Mouse (Mus musculus) midbrain, embryonic 16.5 days (tissue): ENCODE data around the gene Gm14137. TPM values are rescaled to one million over a fixed set of nuclear protein-coding genes. Genes with fewer than 3 reads are reported as not detected.

Experiments
- ATAC-seq: fragments of 200-750 bp; cut with Nextera tagmentation; 2 replicates; pipeline ENCODE4 v1.8.0; 2017; ENCODE audit warnings: moderate TSS enrichment
- H3K27ac ChIP-seq: fragments of 300-500 bp; sonication (generic); 2 replicates; pipeline ENCODE4 v1.5.1; 2014; ENCODE audit warnings: mild to moderate bottlenecking, low read length, mixed read lengths
- H3K27me3 ChIP-seq: fragments of 300-500 bp; sonication (generic); 2 replicates; pipeline ENCODE4 v1.6.1; 2014; ENCODE audit warnings: low read depth, low read length, mixed read lengths; ENCODE audit not compliant: control insufficient read depth, insufficient read depth
- H3K36me3 ChIP-seq: fragments of 300-500 bp; sonication (generic); 2 replicates; pipeline ENCODE4 v1.6.1; 2014; ENCODE audit warnings: mild to moderate bottlenecking, low read length, moderate library complexity, mixed read lengths; ENCODE audit not compliant: control insufficient read depth, insufficient read depth
- H3K4me1 ChIP-seq: fragments of 300-500 bp; sonication (generic); 2 replicates; pipeline ENCODE4 v1.6.1; 2014; ENCODE audit warnings: mild to moderate bottlenecking, low read length, mixed read lengths; ENCODE audit not compliant: control insufficient read depth, insufficient read depth
- H3K4me2 ChIP-seq: fragments of 300-500 bp; sonication (generic); 2 replicates; pipeline ENCODE4 v1.6.1; 2014; ENCODE audit warnings: mild to moderate bottlenecking, low read length, mixed read lengths
- H3K4me3 ChIP-seq: fragments of 300-500 bp; sonication (generic); 2 replicates; pipeline ENCODE4 v1.5.1; 2014; ENCODE audit warnings: low read depth, mild to moderate bottlenecking, low read length, moderate library complexity, mixed read lengths
- H3K9ac ChIP-seq: fragments of 300-500 bp; sonication (generic); 2 replicates; pipeline ENCODE4 v1.6.1; 2014; ENCODE audit warnings: low read depth, low read length, mixed read lengths
- H3K9me3 ChIP-seq: fragments of 300-500 bp; sonication (generic); replicated peaks from 2 replicates; pipeline ENCODE4 v1.6.1; 2014; ENCODE audit warnings: mild to moderate bottlenecking, low read length, mixed read lengths; ENCODE audit not compliant: control insufficient read depth, poor library complexity, severe bottlenecking
- WGBS: fragments of 180-500 bp; shearing (Covaris S2); extraction: QIAGEN DNeasy Blood & Tissue Kit; methylation state at CpG from one replicate; pipeline ENCODE4 v1.1.7; 2014; 5-methylcytosine and 5-hydroxymethylcytosine counted together
- polyA plus RNA-seq: library from polyadenylated mRNA; unstranded; fragments of >200 nt; fragmentation: Nextera tagmentation; extraction: Ambion mirVana; gene quantifications from 2 replicates; pipeline ENCODE4 v1.2.1, GENCODE M21; 2015

Gm14137 gene
- 1.2 and 1.5 TPM in 2 replicates for polyA plus RNA-seq

DNA sequence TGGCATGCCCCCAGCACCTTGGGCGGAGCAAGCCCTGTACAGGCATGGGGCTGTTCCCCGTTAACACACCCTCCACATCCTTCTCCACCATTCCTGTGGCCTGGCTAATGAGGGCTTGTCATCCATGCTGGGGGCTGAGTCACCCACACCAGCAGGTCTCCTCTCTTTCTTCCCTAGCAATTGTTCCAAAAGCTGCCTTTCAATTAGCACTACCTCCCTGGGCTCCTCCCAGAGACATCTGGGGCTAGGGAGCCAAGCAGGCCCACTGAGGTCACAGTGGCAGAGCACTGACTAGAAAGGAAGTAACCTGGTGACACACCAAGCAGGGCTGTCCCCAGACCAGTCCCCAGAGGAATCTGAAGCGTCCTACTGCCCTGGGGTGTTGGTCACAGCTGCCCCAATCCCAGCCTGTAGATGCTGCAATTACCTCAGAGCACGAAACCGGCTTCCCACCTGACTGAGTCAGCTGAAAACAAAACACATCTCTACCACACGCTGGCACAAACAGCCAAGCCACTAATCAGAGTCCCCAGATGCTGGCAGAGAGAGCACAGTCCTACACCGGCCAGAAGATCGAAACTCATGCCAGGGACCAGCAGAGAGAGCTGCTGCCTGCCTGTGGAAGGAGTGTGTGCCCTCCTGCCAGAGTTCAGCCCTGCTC is at the start of gene Gm14137:
Gene Gm14137, plus strand, starts transcription at position 519 of the 661 bp plus-strand sequence.
- Histone ChIP-seq H3K4me2 (no peak within 1 kb of the TSS), H3K9ac (0 out of 2 replicates have a peak within 1 kb of the TSS, but pooled peaks have one; percentile 32), H3K4me1 (peaks cover 8% of the 10 kb centered on the region), H3K27me3 (no peaks in the 10 kb centered on the region), H3K4me3 (no peak within 1 kb of the TSS), H3K36me3 (peaks cover 7% of the 10 kb centered on the region), H3K27ac (peak within 1 kb of the TSS; percentile 5; the same call in 1 of the 2 replicates), H3K9me3 (no peaks in the 10 kb centered on the region)
- 39% methylated on average over 8 of the region's 8 CpGs for WGBS
- ATAC-seq, result no peak

DNA sequence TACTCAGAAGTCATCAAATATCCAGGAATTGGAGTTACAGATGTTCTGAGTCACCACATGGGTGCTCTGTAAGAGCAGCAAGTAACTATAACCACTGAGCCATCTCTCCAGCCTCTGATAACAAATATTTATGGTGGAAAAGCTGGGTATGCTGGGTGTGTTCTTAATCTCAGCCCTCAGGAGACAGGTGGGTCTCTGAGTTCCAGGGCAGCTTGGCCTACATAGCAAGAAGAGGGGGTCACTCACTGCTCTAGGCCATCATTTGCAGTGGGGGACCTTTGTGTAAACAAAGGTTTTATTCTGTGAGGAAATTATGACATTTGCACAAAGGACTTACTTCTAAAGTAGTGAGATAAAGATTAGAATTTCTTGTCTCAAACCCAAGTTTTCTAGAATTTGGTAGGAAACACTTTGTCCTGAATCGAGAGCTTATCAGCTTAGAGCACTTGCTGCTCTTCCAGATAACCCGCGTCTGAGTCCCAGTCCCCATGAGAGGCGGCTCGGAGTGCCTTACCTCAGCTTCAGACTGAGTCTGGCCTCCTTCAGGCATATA is 37.9 kb upstream of the Gm14137 start:
- ATAC-seq, result no peak
- Histone ChIP-seq H3K4me1 (no peaks in the 10 kb centered on the region), H3K27me3 (no peaks in the 10 kb centered on the region), H3K9me3 (no peaks in the 10 kb centered on the region), H3K36me3 (peaks cover 39% of the 10 kb centered on the region), H3K27ac (no peak overlapping the region), H3K4me3 (no peak overlapping the region), H3K9ac (no peak overlapping the region), H3K4me2 (no peak overlapping the region)
- WGBS, result 91% methylated on average over 5 of the region's 5 CpGs

DNA sequence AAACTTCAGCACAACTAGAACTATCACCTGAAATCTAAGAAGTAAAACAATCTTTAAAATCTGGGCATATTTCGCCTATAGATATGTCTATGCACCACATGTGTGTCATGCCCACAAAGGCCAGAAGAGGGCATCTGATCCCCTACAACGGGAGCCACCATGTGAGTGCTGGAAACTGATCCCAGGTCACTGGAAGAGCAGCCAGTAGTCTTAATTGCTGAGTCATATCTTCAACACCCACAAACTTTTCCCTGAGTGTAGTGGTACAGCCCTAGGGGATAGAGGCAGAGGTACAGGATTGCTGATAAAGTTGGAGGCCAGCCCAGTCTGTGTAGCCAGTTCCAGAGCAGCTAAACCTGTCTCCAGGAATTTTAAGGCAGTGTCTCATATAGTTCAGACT is 29.1 kb upstream of the Gm14137 start:
- 92% methylated on average over 2 of the region's 2 CpGs for WGBS
- Histone ChIP-seq H3K9ac (no peak overlapping the region), H3K4me2 (no peak overlapping the region), H3K4me3 (no peak overlapping the region), H3K9me3 (no peaks in the 10 kb centered on the region), H3K27me3 (no peaks in the 10 kb centered on the region), H3K4me1 (no peaks in the 10 kb centered on the region), H3K27ac (no peak overlapping the region), H3K36me3 (peaks cover 42% of the 10 kb centered on the region)
- no peak for ATAC-seq

DNA sequence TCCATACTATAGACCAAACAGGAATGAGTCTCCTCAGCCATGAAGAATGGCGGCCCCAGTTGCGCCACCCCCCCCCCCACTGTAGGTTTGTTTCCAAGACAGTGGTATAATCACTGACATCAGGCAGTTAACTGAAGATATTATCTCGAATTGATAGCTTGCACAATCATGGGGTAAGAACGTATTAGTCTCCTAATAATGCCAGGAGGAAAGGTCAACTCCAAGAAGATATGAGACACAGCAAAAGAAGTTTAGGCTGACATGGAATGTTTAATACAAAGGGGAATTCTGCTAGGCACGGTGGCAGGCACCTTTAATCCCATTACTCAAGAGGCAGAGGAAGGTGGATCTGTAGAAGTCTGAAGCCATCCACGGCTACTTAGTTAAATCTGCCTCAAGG is 27.9 kb upstream of the Gm14137 start:
- Histone ChIP-seq H3K27ac (no peak overlapping the region), H3K4me2 (no peak overlapping the region), H3K4me3 (no peak overlapping the region), H3K27me3 (no peaks in the 10 kb centered on the region), H3K9ac (no peak overlapping the region), H3K36me3 (peaks cover 40% of the 10 kb centered on the region), H3K9me3 (no peaks in the 10 kb centered on the region), H3K4me1 (no peaks in the 10 kb centered on the region)
- 76% methylated on average over 6 of the region's 6 CpGs for WGBS
- ATAC-seq, result no peak

DNA sequence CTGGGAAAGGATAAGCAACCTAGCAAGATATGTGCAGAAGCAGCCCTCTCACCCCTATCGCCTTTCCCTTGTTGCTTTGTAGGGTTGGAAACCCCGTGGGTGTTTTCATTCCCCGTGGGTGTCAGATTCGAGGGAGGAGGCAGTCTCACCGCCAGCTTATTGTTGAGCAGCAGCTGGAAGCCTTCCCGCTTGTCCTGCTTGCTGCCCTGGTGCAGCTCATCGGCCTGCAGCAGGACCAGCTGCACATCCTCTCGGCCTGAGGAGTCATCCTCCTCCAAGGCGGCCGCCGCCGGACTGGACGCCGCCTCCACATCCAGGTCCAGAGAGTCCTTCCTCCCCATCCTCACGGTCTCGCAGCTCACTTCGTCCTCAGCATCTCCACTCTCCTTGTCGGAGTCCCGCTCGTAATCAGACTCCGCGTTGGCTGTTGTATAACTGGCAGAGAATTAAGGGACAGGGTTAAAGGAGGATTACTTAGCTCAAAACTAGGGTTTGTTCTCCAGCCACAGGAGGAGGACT is 27.1 kb upstream of the Gm14137 start:
- no peaks in the 10 kb centered on the region for H3K4me1 ChIP-seq
- H3K4me3 ChIP-seq, result no peak overlapping the region
- H3K36me3 ChIP-seq, result peaks cover 38% of the 10 kb centered on the region
- WGBS, result 82% methylated on average over 22 of the region's 22 CpGs
- no peak overlapping the region for H3K9ac ChIP-seq
- H3K27ac ChIP-seq, result no peak overlapping the region
- H3K27me3 ChIP-seq, result no peaks in the 10 kb centered on the region
- ATAC-seq, result no peak
- H3K4me2 ChIP-seq, result no peak overlapping the region
- H3K9me3 ChIP-seq, result no peaks in the 10 kb centered on the region

DNA sequence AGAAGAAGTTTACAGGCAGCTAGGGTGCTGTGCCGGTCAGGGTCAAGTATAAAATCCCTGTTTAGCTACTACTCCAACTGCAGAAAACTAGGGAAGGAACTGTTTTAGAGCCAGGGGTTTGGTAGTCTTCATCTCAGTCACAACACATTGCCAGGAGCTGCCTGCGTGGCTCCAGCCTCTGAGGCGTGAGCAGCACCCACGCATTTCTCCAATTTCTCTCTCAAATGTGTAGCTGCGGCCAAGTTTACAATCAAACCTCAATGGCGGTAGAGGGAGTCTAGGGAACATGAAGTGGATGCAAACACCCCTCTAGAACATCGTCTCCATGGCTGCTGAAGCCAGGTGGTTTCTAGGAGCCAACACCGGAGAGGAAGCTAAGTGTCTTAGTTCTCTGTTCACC is 26.5 kb upstream of the Gm14137 start:
- Histone ChIP-seq H3K27ac (no peak overlapping the region), H3K4me3 (no peak overlapping the region), H3K4me2 (no peak overlapping the region), H3K36me3 (peaks cover 36% of the 10 kb centered on the region), H3K9me3 (no peaks in the 10 kb centered on the region), H3K27me3 (no peaks in the 10 kb centered on the region), H3K4me1 (no peaks in the 10 kb centered on the region), H3K9ac (no peak overlapping the region)
- 93% methylated on average over 8 of the region's 8 CpGs for WGBS
- no peak for ATAC-seq

DNA sequence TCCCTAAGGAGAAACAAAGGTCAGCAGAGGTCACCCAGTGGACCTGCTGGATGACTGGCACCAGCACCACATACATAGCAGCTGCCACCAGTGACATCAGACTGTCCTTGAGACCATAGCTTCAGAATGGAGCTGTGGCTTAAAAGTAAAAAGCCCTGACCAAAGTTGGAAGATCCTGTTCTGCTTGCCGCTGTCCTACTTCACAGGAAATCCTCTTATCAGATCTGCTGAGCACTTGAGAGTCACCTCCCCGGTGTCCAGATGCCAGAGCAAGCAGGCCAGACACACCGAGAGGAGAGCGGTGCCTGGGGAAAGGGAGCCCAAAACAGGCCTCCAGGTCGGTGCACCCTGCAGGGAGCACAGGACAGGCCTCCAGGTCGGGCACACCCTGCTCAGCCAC is 22.1 kb upstream of the Gm14137 start:
- Histone ChIP-seq H3K9me3 (no peaks in the 10 kb centered on the region), H3K27ac (no peak overlapping the region), H3K4me3 (no peak overlapping the region), H3K4me1 (peaks cover 15% of the 10 kb centered on the region), H3K36me3 (peaks cover 21% of the 10 kb centered on the region), H3K9ac (no peak overlapping the region), H3K27me3 (no peaks in the 10 kb centered on the region), H3K4me2 (no peak overlapping the region)
- 89% methylated on average over 6 of the region's 6 CpGs for WGBS
- no peak for ATAC-seq

DNA sequence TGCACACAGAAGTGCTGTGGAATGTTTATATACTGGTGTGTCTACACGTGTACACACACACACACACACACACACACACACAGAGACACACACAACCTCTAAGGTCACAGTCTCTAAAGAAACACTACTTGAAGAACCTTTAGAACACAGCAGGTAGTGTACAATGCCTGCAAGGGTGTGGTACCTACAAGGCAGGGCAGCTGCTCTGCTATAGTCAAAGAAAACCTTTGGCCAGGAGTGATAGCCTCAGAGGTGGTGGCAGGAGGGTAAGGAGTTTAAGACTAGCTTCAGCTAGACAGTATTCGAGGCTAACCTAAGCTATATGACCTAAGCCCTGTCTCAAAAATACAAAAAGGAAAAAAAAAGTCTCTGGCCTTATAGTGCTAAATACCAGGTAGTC is 19.6 kb upstream of the Gm14137 start:
- no peak for ATAC-seq
- 98% methylated on average over 2 of the region's 2 CpGs for WGBS
- no peak overlapping the region for H3K4me3 ChIP-seq
- H3K27ac ChIP-seq, result no peak overlapping the region
- peaks cover 19% of the 10 kb centered on the region for H3K4me1 ChIP-seq
- H3K27me3 ChIP-seq, result no peaks in the 10 kb centered on the region
- peaks cover 16% of the 10 kb centered on the region for H3K36me3 ChIP-seq
- H3K4me2 ChIP-seq, result no peak overlapping the region
- no peaks in the 10 kb centered on the region for H3K9me3 ChIP-seq
- H3K9ac ChIP-seq, result no peak overlapping the region

DNA sequence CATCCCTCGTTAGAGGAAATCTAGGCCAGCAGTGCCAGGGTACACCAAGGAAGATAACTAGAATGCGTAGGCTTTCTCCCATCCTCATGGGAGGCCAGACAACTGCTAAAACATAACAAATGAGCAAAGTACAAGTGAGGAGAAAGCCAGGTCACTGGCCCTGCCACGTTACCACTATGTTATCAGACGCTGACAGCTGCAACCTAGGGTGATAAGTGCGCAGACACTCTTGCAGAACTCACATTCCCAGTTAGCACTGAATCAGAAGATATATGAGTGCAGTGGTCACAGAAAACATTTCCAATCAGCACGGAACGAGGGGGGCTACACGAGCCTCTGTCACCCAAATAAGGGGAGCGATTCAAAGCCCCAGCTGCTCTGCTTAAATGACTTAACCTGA is 18.9 kb upstream of the Gm14137 start:
- no peaks in the 10 kb centered on the region for H3K27me3 ChIP-seq
- H3K9ac ChIP-seq, result no peak overlapping the region; the same call in 1 of the 2 replicates
- H3K9me3 ChIP-seq, result no peaks in the 10 kb centered on the region
- ATAC-seq, result no peak
- H3K27ac ChIP-seq, result no peak overlapping the region
- peaks cover 16% of the 10 kb centered on the region for H3K36me3 ChIP-seq
- H3K4me1 ChIP-seq, result peaks cover 19% of the 10 kb centered on the region
- WGBS, result 91% methylated on average over 9 of the region's 9 CpGs
- peak overlapping the region; percentile 89; the same call in 1 of the 2 replicates for H3K4me2 ChIP-seq
- H3K4me3 ChIP-seq, result no peak overlapping the region
